Mouse (Mus musculus) CD8-positive naive resting alpha-beta T cell, adult 57 days (primary cell): Measurements from ENCODE around the gene Gm28553. TPM values are rescaled to one million over a fixed set of nuclear protein-coding genes. Genes with fewer than 3 reads are reported as not detected.

Experiments
- total RNA-seq: library from RNA; stranded (reverse); gene quantifications from one replicate; pipeline ENCODE4 v1.2.4, GENCODE M21; 2023

Gene Gm28553
- total RNA-seq = not detected

DNA sequence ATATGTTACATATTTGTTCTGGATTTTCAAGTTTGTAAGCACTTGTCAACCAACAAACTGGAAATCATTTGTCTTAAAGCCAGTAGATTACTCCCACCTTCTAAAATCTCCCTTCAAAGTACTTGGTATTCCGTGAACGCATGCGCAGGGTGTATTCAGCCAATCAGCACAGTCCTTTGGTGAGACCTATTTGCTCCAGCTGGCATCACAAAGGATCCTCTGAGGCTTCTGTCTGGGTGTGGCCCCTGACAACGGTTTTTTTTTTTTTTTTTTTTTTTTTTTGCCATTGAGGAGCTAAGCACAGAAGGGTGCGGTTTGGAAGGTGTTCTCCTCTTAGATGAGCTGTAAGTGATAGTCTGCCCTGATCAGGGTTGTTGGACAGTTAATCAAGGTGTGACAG, at the start of gene Gm28553:
TSS of gene Gm28553 (plus strand) at position 301 of the 400 bp plus-strand sequence.

